Mouse (Mus musculus) liver, embryonic 14.5 days (tissue): ENCODE results near the gene Gkn3. TPM values are rescaled to one million over a fixed set of nuclear protein-coding genes. Genes with fewer than 3 reads are reported as not detected.

Experiments
- ATAC-seq: fragments of 200-750 bp; cut with Nextera tagmentation; 2 replicates; pipeline ENCODE4 v1.8.0; 2017; ENCODE audit warnings: moderate number of reproducible peaks, mild to moderate bottlenecking, moderate library complexity; ENCODE audit not compliant: insufficient read depth
- DNase-seq, 3 experiments: peaks; one replicate each; pipeline ENCODE4 v3.0.0-alpha.2; 2012 to 2013; ENCODE audit warnings: low read depth in 3 of 3, low spot score in 3 of 3
- H3K27ac ChIP-seq: fragments of 300-500 bp; sonication (generic); 2 replicates; pipeline ENCODE4 v1.5.1; 2014; ENCODE audit warnings: moderate library complexity, mild to moderate bottlenecking, control low read depth, inconsistent platforms
- H3K27me3 ChIP-seq: fragments of 300-500 bp; sonication (generic); 2 replicates; pipeline ENCODE4 v1.6.1; 2014; ENCODE audit warnings: mild to moderate bottlenecking, low read length, moderate library complexity; ENCODE audit not compliant: control insufficient read depth, insufficient read depth
- H3K36me3 ChIP-seq: fragments of 300-500 bp; sonication (generic); replicated peaks from 2 replicates; pipeline ENCODE4 v1.6.1; 2014; ENCODE audit warnings: low read depth; ENCODE audit not compliant: control insufficient read depth, insufficient read depth
- H3K4me1 ChIP-seq, 2 experiments: fragments of 200-500 bp in 1 of 2; fragments of 300-500 bp in 1 of 2; sonication (generic) in 1 of 2; replicated peaks; 2 replicates each; pipeline ENCODE4 v1.6.1; 2012 to 2014; ENCODE audit warnings: antibody characterized with exemption in 1 of 2, inconsistent platforms in 1 of 2, low read length in 1 of 2; ENCODE audit not compliant: control insufficient read depth in 2 of 2, insufficient read depth in 2 of 2
- H3K4me2 ChIP-seq: fragments of 300-500 bp; sonication (generic); 2 replicates; pipeline ENCODE4 v1.6.1; 2014; ENCODE audit warnings: low read depth, mild to moderate bottlenecking, control low read depth, moderate library complexity
- H3K4me3 ChIP-seq, 2 experiments: fragments of 200-500 bp in 1 of 2; fragments of 300-500 bp in 1 of 2; sonication (generic) in 1 of 2; 2 replicates each; pipeline ENCODE4 v1.5.1; 2012 to 2014; ENCODE audit warnings: low read depth in 2 of 2, low read length in 2 of 2, mild to moderate bottlenecking in 2 of 2, control low read depth in 1 of 2, inconsistent platforms in 1 of 2, moderate library complexity in 1 of 2; ENCODE audit not compliant: insufficient read depth in 1 of 2
- H3K9ac ChIP-seq: fragments of 300-500 bp; sonication (generic); replicated peaks from 2 replicates; pipeline ENCODE4 v1.6.1; 2014; ENCODE audit warnings: mild to moderate bottlenecking, control low read depth, moderate library complexity
- H3K9me3 ChIP-seq: fragments of 300-500 bp; sonication (generic); 2 replicates; pipeline ENCODE4 v1.6.1; 2016; ENCODE audit warnings: low read length, mixed read lengths; ENCODE audit not compliant: control insufficient read depth
- CTCF ChIP-seq: IDR thresholded peaks from 2 replicates; pipeline ENCODE4 v1.5.1; 2016; ENCODE audit warnings: antibody characterized with exemption, low read depth, control low read depth
- EP300 ChIP-seq: IDR thresholded peaks from 2 replicates; pipeline ENCODE4 v1.6.1; 2016; ENCODE audit warnings: antibody characterized with exemption, low read depth
- WGBS: fragments of 180-500 bp; shearing (Covaris S2); extraction: QIAGEN DNeasy Blood & Tissue Kit; methylation state at CpG from one replicate; pipeline ENCODE4 v1.1.7; 2014; ENCODE audit not compliant: insufficient replicate concordance; 5-methylcytosine and 5-hydroxymethylcytosine counted together
- polyA plus RNA-seq, 2 experiments: library from polyadenylated mRNA; depleted of rRNA in 1 of 2; stranded (reverse) in 1 of 2; unstranded in 1 of 2; fragments of >200 nt; fragmentation: Nextera tagmentation in 1 of 2; extraction: Ambion mirVana in 1 of 2; gene quantifications; 2 replicates each; pipeline versions ENCODE4 v1.2.1 to v1.2.3; 2012 to 2014

Gkn3 gene
- polyA plus RNA-seq (2012; rRNA removed) (0.03 and 0.08 TPM in 2 replicates), polyA plus RNA-seq (2014; fragmentation: Nextera tagmentation; extraction: Ambion mirVana) (not detected in 2 replicates)

- Histone ChIP-seq H3K9ac (no peak within 1 kb of the TSS), H3K4me3 (no peak within 1 kb of the TSS), H3K27me3 (no peaks in the 10 kb centered on the region), H3K27ac (no peak within 1 kb of the TSS), H3K4me2 (no peak within 1 kb of the TSS), H3K4me1 (peaks cover 0 to 17% of the 10 kb centered on the region in 2 experiments; a peak in 3 of 4 replicates), H3K9me3 (no peaks in the 10 kb centered on the region), H3K36me3 (no peaks in the 10 kb centered on the region)
- no peak for TF ChIP-seq CTCF
- no peak for TF ChIP-seq EP300
- 31% methylated on average over 7 of the region's 7 CpGs for WGBS
- ATAC-seq (no peak), DNase-seq (no peak)
Measured at GRCm38 (mm10) chr6:87388877-87389276, at the start of gene Gkn3. Gene Gkn3, minus strand, starts transcription at chr6:87388935.

DNA sequence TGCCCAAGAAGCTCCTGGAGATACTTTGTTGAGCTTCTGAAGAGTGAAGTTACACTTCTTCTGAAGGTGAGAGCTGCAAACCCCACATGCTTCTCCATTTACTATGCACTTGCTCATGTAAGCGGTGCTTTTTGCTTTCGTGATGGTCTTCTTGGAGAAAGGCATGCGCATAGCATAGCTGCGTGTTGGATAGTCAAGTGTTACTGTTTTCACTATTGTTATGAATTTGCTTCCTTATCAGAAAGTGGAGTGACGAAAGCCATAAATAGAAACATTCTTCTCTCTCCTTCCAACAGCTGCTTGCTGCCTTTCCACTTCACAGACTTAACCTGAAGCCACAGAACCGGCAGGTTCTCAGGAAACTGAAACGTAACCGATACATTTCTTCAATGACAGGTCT is 48.0 kb upstream of the Gkn3 start:
- 61% methylated on average over 8 of the region's 8 CpGs for WGBS
- H3K27ac ChIP-seq = no peak overlapping the region

GRCm38 (mm10) chr6:87435791-87436190 is 47.1 kb upstream of the Gkn3 start:
- Histone ChIP-seq H3K9ac (no peak overlapping the region), H3K4me2 (no peak overlapping the region), H3K27me3 (no peaks in the 10 kb centered on the region), H3K4me3 (no peak overlapping the region), H3K4me1 (no peaks in the 10 kb centered on the region), H3K9me3 (no peaks in the 10 kb centered on the region), H3K27ac (no peak overlapping the region), H3K36me3 (no peaks in the 10 kb centered on the region)
- ATAC-seq = no peak
- 61% methylated on average over 3 of the region's 3 CpGs for WGBS
- DNase-seq = no peak
- TF ChIP-seq CTCF (no peak), EP300 (no peak)

More for the DNA sequence above, 48.0 kb upstream of the Gkn3 start:
- no peak for DNase-seq
- no peak overlapping the region for H3K4me3 ChIP-seq
- H3K4me2 ChIP-seq = no peak overlapping the region
- no peaks in the 10 kb centered on the region for H3K27me3 ChIP-seq
- ATAC-seq = no peak
- no peaks in the 10 kb centered on the region for H3K4me1 ChIP-seq
- H3K9me3 ChIP-seq = no peaks in the 10 kb centered on the region
- H3K36me3 ChIP-seq = no peaks in the 10 kb centered on the region
- no peak for TF ChIP-seq CTCF
- no peak for TF ChIP-seq EP300
- H3K9ac ChIP-seq = no peak overlapping the region

- no peak within 1 kb of the TSS for H3K27ac ChIP-seq
- 55% methylated on average over 7 of the region's 7 CpGs for WGBS
Measured at GRCm38 (mm10) chr6:87428487-87429044, 39.8 kb upstream of the Gkn3 start, which contains the start of gene Bmp10. Gene Bmp10, plus strand, starts transcription at chr6:87428994.

DNA sequence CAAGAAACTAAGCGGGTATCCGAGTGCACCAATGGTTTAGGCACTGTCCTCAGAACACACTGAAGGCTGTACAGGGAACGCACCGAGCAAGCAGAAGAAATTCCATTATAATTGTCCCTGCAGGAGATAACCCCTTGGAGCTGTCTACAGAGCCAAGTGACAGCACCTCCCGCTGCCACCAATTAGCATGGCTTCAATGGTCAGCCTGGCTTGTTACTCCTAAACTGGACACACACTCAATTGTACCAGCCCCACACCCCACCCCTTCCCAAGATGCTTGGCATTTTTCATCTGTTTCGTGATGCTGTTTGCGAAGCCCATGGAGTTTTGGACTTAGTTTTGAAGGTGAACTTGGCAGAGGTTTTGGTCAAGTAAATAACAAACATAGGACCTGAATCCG is 38.9 kb upstream of the Gkn3 start:
- no peak overlapping the region for H3K4me3 ChIP-seq
- H3K27me3 ChIP-seq = no peaks in the 10 kb centered on the region
- no peak for DNase-seq
- no peaks in the 10 kb centered on the region for H3K9me3 ChIP-seq
- H3K36me3 ChIP-seq = no peaks in the 10 kb centered on the region
- peaks cover 0 to 3% of the 10 kb centered on the region in 2 experiments; a peak in 1 of 4 replicates for H3K4me1 ChIP-seq
- no peak overlapping the region for H3K27ac ChIP-seq
- no peak overlapping the region for H3K4me2 ChIP-seq
- 68% methylated on average over 8 of the region's 8 CpGs for WGBS
- ATAC-seq = no peak
- no peak for TF ChIP-seq CTCF
- no peak for TF ChIP-seq EP300
- no peak overlapping the region for H3K9ac ChIP-seq

More at GRCm38 (mm10) chr6:87428487-87429044, 39.8 kb upstream of the Gkn3 start, which contains the start of gene Bmp10:
- DNase-seq (no peak), ATAC-seq (no peak)
- Histone ChIP-seq H3K36me3 (no peaks in the 10 kb centered on the region), H3K4me2 (no peak within 1 kb of the TSS), H3K9ac (no peak within 1 kb of the TSS), H3K4me3 (peak within 1 kb of the TSS in 1 of 2 experiments; percentile 34; a peak in 2 of 4 replicates), H3K4me1 (peaks cover 0 to 3% of the 10 kb centered on the region in 2 experiments; a peak in 1 of 4 replicates), H3K9me3 (no peaks in the 10 kb centered on the region), H3K27me3 (no peaks in the 10 kb centered on the region)
- TF ChIP-seq CTCF (no peak), EP300 (no peak)
